Mouse (Mus musculus) thymus, postnatal 4 days (tissue): ENCODE measurements at regions not wholly inside any gene's neighbourhood (a gene's known extent, or its start where the extent isn't known, plus 50 kb on each side); places are given as distances from the start of the nearest gene placed in this dataset.

ENCODE experiments used
- DNase-seq: peaks from one replicate; pipeline ENCODE4 v3.0.0; 2021

- DNase-seq: peak; percentile 10
Measured at GRCm38 (mm10) chr3:144010558-144010957, 194.5 kb downstream of the Lmo4 start.

- DNase-seq: no peak
Measured at GRCm38 (mm10) chr3:144007111-144007619, 197.9 kb downstream of the Lmo4 start.

GRCm38 (mm10) chr3:143997909-143998308, 207.1 kb downstream of the Lmo4 start:
- DNase-seq: no peak

GRCm38 (mm10) chr3:143995045-143995444, 210.0 kb downstream of the Lmo4 start:
- no peak for DNase-seq

GRCm38 (mm10) chr3:143988991-143989390, 216.0 kb downstream of the Lmo4 start:
- no peak for DNase-seq

GRCm38 (mm10) chr3:143988037-143988436, 217.0 kb downstream of the Lmo4 start:
- DNase-seq: peak; percentile 26

GRCm38 (mm10) chr3:143986798-143987197, 218.2 kb downstream of the Lmo4 start:
- no peak for DNase-seq

- no peak for DNase-seq
Measured at GRCm38 (mm10) chr3:143986200-143986506, 218.9 kb downstream of the Lmo4 start.

- no peak for DNase-seq
Measured at GRCm38 (mm10) chr3:143985349-143986199, 219.4 kb downstream of the Lmo4 start.

GRCm38 (mm10) chr3:143978703-143979102, 226.3 kb downstream of the Lmo4 start:
- no peak for DNase-seq

GRCm38 (mm10) chr3:143977886-143978447, 227.1 kb downstream of the Lmo4 start:
- no peak for DNase-seq

- no peak for DNase-seq
Measured at GRCm38 (mm10) chr3:143973582-143973981, 231.4 kb downstream of the Lmo4 start.

GRCm38 (mm10) chr3:143972351-143972750, 232.7 kb downstream of the Lmo4 start:
- no peak for DNase-seq

GRCm38 (mm10) chr3:143970771-143971170, 234.2 kb downstream of the Lmo4 start:
- DNase-seq: no peak

GRCm38 (mm10) chr3:143955508-143955907, 249.5 kb downstream of the Lmo4 start:
- no peak for DNase-seq

GRCm38 (mm10) chr3:143954822-143955221, 250.2 kb downstream of the Lmo4 start:
- peak; percentile 16 for DNase-seq

- no peak for DNase-seq
Measured at GRCm38 (mm10) chr3:143952289-143952688, 252.7 kb downstream of the Lmo4 start.

GRCm38 (mm10) chr3:143949656-143950055, 255.4 kb downstream of the Lmo4 start:
- DNase-seq: no peak

- no peak for DNase-seq
Measured at GRCm38 (mm10) chr3:143949026-143949637, 255.9 kb downstream of the Lmo4 start.

GRCm38 (mm10) chr3:143947938-143948267, 257.1 kb downstream of the Lmo4 start:
- no peak for DNase-seq

- DNase-seq: no peak
Measured at GRCm38 (mm10) chr3:143947079-143947937, 257.7 kb downstream of the Lmo4 start.

- DNase-seq: no peak
Measured at GRCm38 (mm10) chr3:143939068-143939709, 265.8 kb downstream of the Lmo4 start.

GRCm38 (mm10) chr3:143925322-143925721, 279.7 kb downstream of the Lmo4 start:
- DNase-seq: no peak
